Mouse (Mus musculus) stomach, embryonic 14.5 days (tissue): ENCODE results near the gene Olfr1141. TPM values are rescaled to one million over a fixed set of nuclear protein-coding genes. Genes with fewer than 3 reads are reported as not detected.

Experiments used
- ATAC-seq: fragments of 200-750 bp; cut with Nextera tagmentation; 2 replicates; pipeline ENCODE4 v1.8.0; 2017; ENCODE audit warnings: low read depth, moderate TSS enrichment; ENCODE audit not compliant: insufficient number of reproducible peaks, insufficient read depth, low FRiP score
- H3K27ac ChIP-seq: fragments of 300-500 bp; sonication (generic); 2 replicates; pipeline ENCODE4 v1.5.1; 2014; ENCODE audit warnings: mild to moderate bottlenecking, low read length, moderate library complexity, mixed read lengths
- H3K27me3 ChIP-seq: fragments of 300-500 bp; sonication (generic); 2 replicates; pipeline ENCODE4 v1.6.1; 2014; ENCODE audit warnings: low read length, control low read depth, mixed read lengths; ENCODE audit not compliant: control insufficient read depth, insufficient read depth
- H3K36me3 ChIP-seq: fragments of 300-500 bp; sonication (generic); 2 replicates; pipeline ENCODE4 v1.6.1; 2014; ENCODE audit warnings: mild to moderate bottlenecking, control low read depth, low read length, moderate library complexity, mixed read lengths; ENCODE audit not compliant: control insufficient read depth, insufficient read depth
- H3K4me1 ChIP-seq: fragments of 300-500 bp; sonication (generic); 2 replicates; pipeline ENCODE4 v1.6.1; 2014; ENCODE audit warnings: low read length, control low read depth, mixed read lengths; ENCODE audit not compliant: control insufficient read depth, insufficient read depth
- H3K4me2 ChIP-seq: fragments of 300-500 bp; sonication (generic); replicated peaks from 2 replicates; pipeline ENCODE4 v1.6.1; 2014; ENCODE audit warnings: low read depth, low read length, control low read depth
- H3K4me3 ChIP-seq: fragments of 300-500 bp; sonication (generic); 2 replicates; pipeline ENCODE4 v1.5.1; 2014; ENCODE audit warnings: low read depth, low read length, control low read depth
- H3K9ac ChIP-seq: fragments of 300-500 bp; sonication (generic); replicated peaks from 2 replicates; pipeline ENCODE4 v1.6.1; 2014; ENCODE audit warnings: low read depth, mild to moderate bottlenecking, control low read depth, low read length, moderate library complexity, mixed read lengths
- H3K9me3 ChIP-seq: fragments of 300-500 bp; sonication (generic); 2 replicates; pipeline ENCODE4 v1.6.1; 2016; ENCODE audit warnings: low read depth, low read length, control low read depth; ENCODE audit not compliant: control insufficient read depth
- WGBS: fragments of 180-500 bp; shearing (Covaris S2); extraction: QIAGEN DNeasy Blood & Tissue Kit; methylation state at CpG from one replicate; pipeline ENCODE4 v1.1.7; 2014; 5-methylcytosine and 5-hydroxymethylcytosine counted together
- polyA plus RNA-seq: library from polyadenylated mRNA; unstranded; fragments of >200 nt; fragmentation: Nextera tagmentation; extraction: Ambion mirVana; gene quantifications from 2 replicates; pipeline ENCODE4 v1.2.1, GENCODE M21; 2014

The Olfr1141 gene
- not detected in 2 replicates for polyA plus RNA-seq

- no peaks in the 10 kb centered on the region for H3K4me1 ChIP-seq
- no peak within 1 kb of the TSS for H3K4me3 ChIP-seq
- H3K9ac ChIP-seq, result no peak within 1 kb of the TSS
- no peak within 1 kb of the TSS for H3K4me2 ChIP-seq
- no peak for ATAC-seq
- no peaks in the 10 kb centered on the region for H3K36me3 ChIP-seq
- WGBS, result 84% methylated on average over 1 of the region's 1 CpGs
- no peaks in the 10 kb centered on the region for H3K9me3 ChIP-seq
- no peak within 1 kb of the TSS for H3K27ac ChIP-seq
- H3K27me3 ChIP-seq, result no peaks in the 10 kb centered on the region
Observed at GRCm38 (mm10) chr2:87753891-87754290, at the start of gene Olfr1141. Gene Olfr1141, minus strand, starts transcription at chr2:87753991.

GRCm38 (mm10) chr2:87800292-87800691, 46.5 kb upstream of the Olfr1141 start, which contains the start of gene Olfr1143:
Gene Olfr1143, plus strand, starts transcription at chr2:87800592.
- H3K4me1 ChIP-seq, result no peaks in the 10 kb centered on the region
- H3K4me3 ChIP-seq, result no peak within 1 kb of the TSS
- no peak within 1 kb of the TSS for H3K27ac ChIP-seq
- no peak within 1 kb of the TSS for H3K4me2 ChIP-seq
- no peaks in the 10 kb centered on the region for H3K27me3 ChIP-seq
- no peak for ATAC-seq
- no peaks in the 10 kb centered on the region for H3K9me3 ChIP-seq
- no peak within 1 kb of the TSS for H3K9ac ChIP-seq
- H3K36me3 ChIP-seq, result no peaks in the 10 kb centered on the region

- no peak within 1 kb of the TSS for H3K9ac ChIP-seq
- no peak within 1 kb of the TSS for H3K27ac ChIP-seq
- H3K27me3 ChIP-seq, result no peaks in the 10 kb centered on the region
- H3K4me3 ChIP-seq, result no peak within 1 kb of the TSS
- no peak within 1 kb of the TSS for H3K4me2 ChIP-seq
- H3K4me1 ChIP-seq, result no peaks in the 10 kb centered on the region
- H3K9me3 ChIP-seq, result no peaks in the 10 kb centered on the region
- WGBS, result 72% methylated on average over 4 of the region's 4 CpGs
- no peak for ATAC-seq
- H3K36me3 ChIP-seq, result no peaks in the 10 kb centered on the region
Observed at GRCm38 (mm10) chr2:87779183-87779582, 25.4 kb upstream of the Olfr1141 start, which contains the start of gene Olfr152. Gene Olfr152, plus strand, starts transcription at chr2:87779483.

- Histone ChIP-seq H3K9me3 (no peaks in the 10 kb centered on the region), H3K4me2 (no peak overlapping the region), H3K36me3 (no peaks in the 10 kb centered on the region), H3K27ac (no peak overlapping the region), H3K4me3 (no peak overlapping the region), H3K27me3 (no peaks in the 10 kb centered on the region), H3K9ac (no peak overlapping the region), H3K4me1 (no peaks in the 10 kb centered on the region)
- WGBS, result 65% methylated on average over 1 of the region's 1 CpGs
- no peak for ATAC-seq
Observed at GRCm38 (mm10) chr2:87776143-87776542, 22.4 kb upstream of the Olfr1141 start.

- Histone ChIP-seq H3K27me3 (no peaks in the 10 kb centered on the region), H3K27ac (no peak within 1 kb of the TSS), H3K36me3 (no peaks in the 10 kb centered on the region), H3K9ac (no peak within 1 kb of the TSS), H3K4me3 (no peak within 1 kb of the TSS), H3K4me2 (no peak within 1 kb of the TSS), H3K9me3 (no peaks in the 10 kb centered on the region), H3K4me1 (no peaks in the 10 kb centered on the region)
- no peak for ATAC-seq
- 76% methylated on average over 3 of the region's 3 CpGs for WGBS
Observed at GRCm38 (mm10) chr2:87743452-87743851, 10.3 kb downstream of the Olfr1141 start, which contains the start of gene Olfr1140. Gene Olfr1140, plus strand, starts transcription at chr2:87743752.

- ATAC-seq, result no peak
- no peaks in the 10 kb centered on the region for H3K27me3 ChIP-seq
- no peak within 1 kb of the TSS for H3K4me3 ChIP-seq
- no peaks in the 10 kb centered on the region for H3K4me1 ChIP-seq
- no peak within 1 kb of the TSS for H3K4me2 ChIP-seq
- H3K36me3 ChIP-seq, result no peaks in the 10 kb centered on the region
- WGBS, result 85% methylated on average over 1 of the region's 1 CpGs
- H3K27ac ChIP-seq, result no peak within 1 kb of the TSS
- no peak within 1 kb of the TSS for H3K9ac ChIP-seq
- no peaks in the 10 kb centered on the region for H3K9me3 ChIP-seq
Observed at GRCm38 (mm10) chr2:87739878-87740277, 13.9 kb downstream of the Olfr1141 start, which contains the start of gene Olfr1138. Gene Olfr1138, minus strand, starts transcription at chr2:87739978.

- Histone ChIP-seq H3K27me3 (no peaks in the 10 kb centered on the region), H3K36me3 (no peaks in the 10 kb centered on the region), H3K9ac (no peak within 1 kb of the TSS), H3K4me1 (no peaks in the 10 kb centered on the region), H3K27ac (no peak within 1 kb of the TSS), H3K9me3 (no peaks in the 10 kb centered on the region), H3K4me2 (no peak within 1 kb of the TSS), H3K4me3 (no peak within 1 kb of the TSS)
- no peak for ATAC-seq
Observed at GRCm38 (mm10) chr2:87713079-87713478, 40.7 kb downstream of the Olfr1141 start, which contains the start of gene Olfr1137. Gene Olfr1137, minus strand, starts transcription at chr2:87713179.

Other genes starting within 250 kb of the Olfr1141 start
- gene Pramel6, start 247.4 kb downstream of the Olfr1141 start, polyA plus RNA-seq, result not detected in 2 replicates
- gene Olfr153, start 222.2 kb downstream of the Olfr1141 start, polyA plus RNA-seq, result not detected in 2 replicates
- gene Olfr1128, start 208.4 kb downstream of the Olfr1141 start, polyA plus RNA-seq, result not detected in 2 replicates
- gene Olfr1129, start 180.1 kb downstream of the Olfr1141 start, polyA plus RNA-seq, result not detected in 2 replicates
- not detected in 2 replicates for gene Olfr1130, start 147.8 kb downstream of the Olfr1141 start, polyA plus RNA-seq
- not detected in 2 replicates for gene Olfr1131, start 126.9 kb downstream of the Olfr1141 start, polyA plus RNA-seq
- not detected in 2 replicates for gene Olfr1132, start 116.5 kb downstream of the Olfr1141 start, polyA plus RNA-seq
- not detected in 2 replicates for gene Olfr1133, start 106.6 kb downstream of the Olfr1141 start, polyA plus RNA-seq
- gene Olfr1134, start 95.5 kb downstream of the Olfr1141 start, polyA plus RNA-seq, result not detected in 2 replicates
- not detected in 2 replicates for gene Olfr1135, start 80.3 kb downstream of the Olfr1141 start, polyA plus RNA-seq
- gene Olfr1136, start 60.0 kb downstream of the Olfr1141 start, polyA plus RNA-seq, result not detected in 2 replicates
- not detected in 2 replicates for gene Olfr1137, start 40.8 kb downstream of the Olfr1141 start, polyA plus RNA-seq
- not detected in 2 replicates for gene Olfr1138, start 14.0 kb downstream of the Olfr1141 start, polyA plus RNA-seq
- not detected in 2 replicates for gene Olfr1140, start 10.2 kb downstream of the Olfr1141 start, polyA plus RNA-seq
- not detected in 2 replicates for gene Olfr152, start 25.5 kb upstream of the Olfr1141 start, polyA plus RNA-seq
- not detected in 2 replicates for gene Olfr1143, start 46.6 kb upstream of the Olfr1141 start, polyA plus RNA-seq
- not detected in 2 replicates for gene Olfr1145, start 55.8 kb upstream of the Olfr1141 start, polyA plus RNA-seq
- gene Olfr1148, start 76.5 kb upstream of the Olfr1141 start, polyA plus RNA-seq, result not detected in 2 replicates
- gene Olfr1150-ps1, start 90.0 kb upstream of the Olfr1141 start, polyA plus RNA-seq, result not detected in 2 replicates
- gene Olfr1151, start 101.9 kb upstream of the Olfr1141 start, polyA plus RNA-seq, result not detected in 2 replicates
- 0.06 TPM in 1 of 2 replicates, not detected in the other for gene Olfr1152, start 112.5 kb upstream of the Olfr1141 start, polyA plus RNA-seq
- not detected in 2 replicates for gene Olfr1153, start 141.0 kb upstream of the Olfr1141 start, polyA plus RNA-seq
- gene Olfr1154, start 151.2 kb upstream of the Olfr1141 start, polyA plus RNA-seq, result not detected in 2 replicates
- not detected in 2 replicates for gene Olfr1155, start 191.1 kb upstream of the Olfr1141 start, polyA plus RNA-seq
- not detected in 2 replicates for gene Olfr1156, start 199.1 kb upstream of the Olfr1141 start, polyA plus RNA-seq
- not detected in 2 replicates for gene Olfr1157, start 214.3 kb upstream of the Olfr1141 start, polyA plus RNA-seq
- gene Olfr74, start 220.7 kb upstream of the Olfr1141 start, polyA plus RNA-seq, result not detected in 2 replicates
- gene Olfr1158, start 236.1 kb upstream of the Olfr1141 start, polyA plus RNA-seq, result not detected in 2 replicates